Mouse (Mus musculus): ENCODE data around the gene Smyd3. TPM values are rescaled to one million over a fixed set of nuclear protein-coding genes. Genes with fewer than 3 reads are reported as not detected.

The Smyd3 gene
- total and polyA plus RNA-seq, 3 experiments, result 2.7 to 8.1 (median 7.6) TPM

DNA sequence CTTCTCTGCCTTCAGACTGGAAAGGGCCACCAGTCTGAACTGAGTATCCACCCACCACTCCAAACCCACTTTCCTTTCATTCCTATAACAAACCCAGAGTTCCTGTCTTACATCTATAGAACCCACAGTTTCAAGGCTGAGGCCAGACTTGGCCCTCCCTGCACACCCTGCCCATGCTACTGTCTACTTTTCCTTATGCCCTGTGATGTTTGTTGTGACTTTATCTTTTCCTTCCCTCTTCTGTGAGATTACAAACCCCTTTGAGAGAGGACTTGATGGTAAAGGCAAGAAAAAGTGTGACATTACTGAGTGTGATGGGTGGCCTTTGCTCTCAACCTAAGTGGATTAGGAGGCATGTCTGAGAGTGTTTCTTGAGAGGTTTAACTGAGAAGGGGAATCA lies 504.8 kb downstream of the Smyd3 start:
- Histone ChIP-seq H3K9ac (ENCODE audit: low read depth, low read length) (no peak overlapping the region), H3K27me3 (ENCODE audit: control insufficient read depth, insufficient read depth, low read length) (no peaks in the 10 kb centered on the region), H3K36me3 (ENCODE audit: control insufficient read depth, insufficient read depth, low read length) (no peaks in the 10 kb centered on the region), H3K79me2 (replicated peaks; ENCODE audit: control insufficient read depth, insufficient read depth, low read length) (no peaks in the 10 kb centered on the region), H3K27ac (no peak overlapping the region), H3K4me1 (ENCODE audit: control insufficient read depth, insufficient read depth, low read length) (no peaks in the 10 kb centered on the region), H3K4me3 (no peak overlapping the region)
- no peak for DNase-seq
- TF ChIP-seq POLR2A (IDR thresholded peaks at IDR 0.05; ENCODE audit: insufficient read depth, low read depth, low read length) (no peak), EP300 (IDR thresholded peaks at IDR 0.05; ENCODE audit: insufficient read depth, low read depth, low read length) (no peak)
- intact Hi-C loops (cut with DNase I), result loop anchor here (5.0 kb wide), 2 partner anchors 44 to 176 kb away; no protein-coding TSS in a partner anchor

DNA sequence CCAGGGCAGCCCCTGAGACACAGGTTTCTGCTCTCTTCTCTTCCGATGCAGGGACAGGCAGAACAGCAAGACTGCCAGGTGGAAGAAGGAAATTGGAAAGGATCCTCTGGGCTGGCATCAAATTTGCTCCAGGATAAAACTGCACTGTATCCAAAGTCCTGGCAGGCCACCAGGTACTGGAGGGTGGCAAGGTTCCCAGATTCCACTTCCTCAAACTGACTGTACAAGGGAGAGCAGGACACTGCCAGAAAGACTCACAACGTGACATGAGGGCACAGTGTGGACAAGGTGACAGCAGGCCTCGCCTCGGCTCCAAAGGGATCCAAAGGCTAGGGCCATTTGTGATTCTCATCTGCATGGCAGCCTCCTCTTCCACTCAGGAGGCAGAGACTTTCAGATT lies 505.6 kb downstream of the Smyd3 start:
- Histone ChIP-seq H3K4me1 (ENCODE audit: control insufficient read depth, insufficient read depth, low read length) (no peaks in the 10 kb centered on the region), H3K27ac (peak overlapping the region; percentile 61), H3K27me3 (ENCODE audit: control insufficient read depth, insufficient read depth, low read length) (no peaks in the 10 kb centered on the region), H3K36me3 (ENCODE audit: control insufficient read depth, insufficient read depth, low read length) (no peaks in the 10 kb centered on the region), H3K4me3 (no peak overlapping the region), H3K79me2 (replicated peaks; ENCODE audit: control insufficient read depth, insufficient read depth, low read length) (no peaks in the 10 kb centered on the region), H3K9ac (ENCODE audit: low read depth, low read length) (no peak overlapping the region)
- intact Hi-C loops (cut with DNase I), result loop anchor here (5.0 kb wide), 2 partner anchors 45 to 175 kb away; no protein-coding TSS in a partner anchor
- WGBS, result 32% methylated on average over 4 of the region's 4 CpGs
- TF ChIP-seq CTCF (IDR thresholded peaks at IDR 0.05) (no peak), EP300 (IDR thresholded peaks at IDR 0.05; ENCODE audit: insufficient read depth, low read depth, low read length) (peak; percentile 67; the same call in 1 of the 2 replicates), POLR2A (IDR thresholded peaks at IDR 0.05; ENCODE audit: insufficient read depth, low read depth, low read length) (no peak)
- peak; percentile 78 to 84 for DNase-seq

DNA sequence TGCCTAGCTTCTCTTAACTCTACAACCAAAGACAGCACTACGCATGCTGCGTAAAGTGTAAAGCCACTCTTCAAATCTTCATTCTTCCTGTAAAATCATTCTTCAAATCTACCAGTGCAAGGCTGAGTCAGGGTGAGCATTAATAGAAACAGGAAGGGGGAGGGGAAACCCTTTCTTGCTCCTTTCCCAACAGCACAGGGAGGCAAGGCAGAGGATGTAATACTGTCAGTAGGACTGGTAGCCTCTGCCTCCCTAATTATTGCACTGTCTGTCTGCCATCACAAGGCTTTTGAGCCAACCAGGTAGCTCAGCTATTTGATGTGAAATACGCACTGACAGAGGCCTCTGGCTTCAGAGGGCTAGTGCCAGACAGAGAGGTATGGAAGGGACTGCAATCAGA lies 507.1 kb downstream of the Smyd3 start:
- DNase-seq, result no peak
- TF ChIP-seq EP300 (IDR thresholded peaks at IDR 0.05; ENCODE audit: insufficient read depth, low read depth, low read length) (no peak), POLR2A (IDR thresholded peaks at IDR 0.05; ENCODE audit: insufficient read depth, low read depth, low read length) (no peak), CTCF (IDR thresholded peaks at IDR 0.05) (no peak)
- no peaks in the 10 kb centered on the region for H3K4me1 ChIP-seq (ENCODE audit: control insufficient read depth, insufficient read depth, low read length)
- H3K27ac ChIP-seq, result no peak overlapping the region
- H3K27me3 ChIP-seq (ENCODE audit: control insufficient read depth, insufficient read depth, low read length), result no peaks in the 10 kb centered on the region
- H3K9ac ChIP-seq (ENCODE audit: low read depth, low read length), result no peak overlapping the region
- no peaks in the 10 kb centered on the region for H3K36me3 ChIP-seq (ENCODE audit: control insufficient read depth, insufficient read depth, low read length)
- intact Hi-C loops (cut with DNase I), result loop anchor here (5.0 kb wide), 2 partner anchors 47 to 173 kb away; no protein-coding TSS in a partner anchor
- H3K79me2 ChIP-seq (replicated peaks; ENCODE audit: control insufficient read depth, insufficient read depth, low read length), result no peaks in the 10 kb centered on the region
- H3K4me3 ChIP-seq, result no peak overlapping the region
- WGBS, result 75% methylated on average over 3 of the region's 3 CpGs

DNA sequence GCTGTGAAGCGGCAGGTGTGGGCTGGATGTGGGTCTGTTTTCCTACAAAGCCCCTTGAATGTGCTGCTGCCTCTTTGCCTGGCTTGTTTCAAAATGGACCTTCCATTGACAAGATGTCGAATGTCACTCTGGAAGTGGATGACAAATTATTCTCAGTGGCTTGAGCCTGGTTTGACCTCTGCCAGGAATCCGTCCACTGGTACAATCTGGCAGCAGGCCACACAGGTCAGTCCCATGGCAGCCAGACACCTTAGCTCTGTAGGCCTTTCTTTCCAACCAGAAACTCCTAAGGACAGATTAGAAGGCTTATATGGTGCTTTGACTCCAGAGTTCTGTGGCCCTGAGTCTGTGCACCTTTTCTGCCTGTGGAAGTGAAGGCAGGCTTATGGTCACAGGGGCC lies 507.9 kb downstream of the Smyd3 start:
- Histone ChIP-seq H3K4me1 (ENCODE audit: control insufficient read depth, insufficient read depth, low read length) (no peaks in the 10 kb centered on the region), H3K27me3 (ENCODE audit: control insufficient read depth, insufficient read depth, low read length) (no peaks in the 10 kb centered on the region), H3K79me2 (replicated peaks; ENCODE audit: control insufficient read depth, insufficient read depth, low read length) (no peaks in the 10 kb centered on the region), H3K9ac (ENCODE audit: low read depth, low read length) (no peak overlapping the region), H3K27ac (no peak overlapping the region), H3K4me3 (no peak overlapping the region), H3K36me3 (ENCODE audit: control insufficient read depth, insufficient read depth, low read length) (no peaks in the 10 kb centered on the region)
- intact Hi-C loops (cut with DNase I), result loop anchor here (5.0 kb wide), 2 partner anchors 47 to 173 kb away; no protein-coding TSS in a partner anchor
- 65% methylated on average over 3 of the region's 3 CpGs for WGBS
- no peak for DNase-seq
- TF ChIP-seq POLR2A (IDR thresholded peaks at IDR 0.05; ENCODE audit: insufficient read depth, low read depth, low read length) (no peak), EP300 (IDR thresholded peaks at IDR 0.05; ENCODE audit: insufficient read depth, low read depth, low read length) (no peak)

DNA sequence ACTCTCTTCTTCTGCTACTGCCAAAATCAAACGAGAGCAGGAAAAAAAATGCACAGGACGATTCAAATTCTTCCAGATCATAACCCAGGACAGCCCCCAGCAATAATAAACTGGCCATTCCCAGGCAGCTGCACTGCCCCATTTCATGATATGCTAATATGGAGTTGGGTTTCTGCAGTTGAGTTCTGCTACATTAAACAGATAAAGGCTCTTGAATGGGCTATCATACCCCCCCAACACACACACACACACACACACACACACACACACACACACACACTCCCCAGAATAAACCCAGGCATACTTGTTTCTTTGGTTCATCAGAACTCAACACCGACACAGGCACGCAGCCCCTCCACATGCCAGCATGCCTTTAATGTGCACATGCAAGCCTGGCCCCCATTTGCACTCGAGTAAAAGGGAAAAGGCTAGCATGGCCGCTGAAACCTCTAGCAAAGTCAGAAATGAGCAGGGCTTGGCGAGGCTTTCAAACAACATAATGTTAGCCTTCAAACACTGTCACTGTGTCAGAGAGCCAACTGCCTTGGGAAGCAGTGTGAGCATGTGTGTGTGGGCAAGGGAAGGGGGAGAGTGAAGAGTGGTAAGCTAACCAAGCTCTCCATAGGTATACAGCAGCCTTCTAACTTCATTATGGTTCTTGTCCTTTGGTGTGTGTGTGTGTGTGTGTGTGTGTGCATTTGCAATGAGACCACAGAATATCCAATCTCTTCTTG lies 513.5 kb downstream of the Smyd3 start:
- Histone ChIP-seq H3K36me3 (ENCODE audit: control insufficient read depth, insufficient read depth, low read length) (no peaks in the 10 kb centered on the region), H3K27ac (no peak overlapping the region), H3K27me3 (ENCODE audit: control insufficient read depth, insufficient read depth, low read length) (no peaks in the 10 kb centered on the region), H3K9ac (ENCODE audit: low read depth, low read length) (no peak overlapping the region), H3K79me2 (replicated peaks; ENCODE audit: control insufficient read depth, insufficient read depth, low read length) (no peaks in the 10 kb centered on the region; the same call in 1 of the 2 replicates), H3K4me1 (ENCODE audit: control insufficient read depth, insufficient read depth, low read length) (peaks cover 2% of the 10 kb centered on the region; the same call in 1 of the 2 replicates), H3K4me3 (no peak overlapping the region)
- 57% methylated on average over 7 of the region's 7 CpGs for WGBS
- no peak for TF ChIP-seq CTCF (IDR thresholded peaks at IDR 0.05)
- no peak for TF ChIP-seq EP300 (IDR thresholded peaks at IDR 0.05; ENCODE audit: insufficient read depth, low read depth, low read length)
- no peak for TF ChIP-seq POLR2A (IDR thresholded peaks at IDR 0.05; ENCODE audit: insufficient read depth, low read depth, low read length)
- intact Hi-C loops (cut with DNase I), result no loop called here
- DNase-seq, result no peak

DNA sequence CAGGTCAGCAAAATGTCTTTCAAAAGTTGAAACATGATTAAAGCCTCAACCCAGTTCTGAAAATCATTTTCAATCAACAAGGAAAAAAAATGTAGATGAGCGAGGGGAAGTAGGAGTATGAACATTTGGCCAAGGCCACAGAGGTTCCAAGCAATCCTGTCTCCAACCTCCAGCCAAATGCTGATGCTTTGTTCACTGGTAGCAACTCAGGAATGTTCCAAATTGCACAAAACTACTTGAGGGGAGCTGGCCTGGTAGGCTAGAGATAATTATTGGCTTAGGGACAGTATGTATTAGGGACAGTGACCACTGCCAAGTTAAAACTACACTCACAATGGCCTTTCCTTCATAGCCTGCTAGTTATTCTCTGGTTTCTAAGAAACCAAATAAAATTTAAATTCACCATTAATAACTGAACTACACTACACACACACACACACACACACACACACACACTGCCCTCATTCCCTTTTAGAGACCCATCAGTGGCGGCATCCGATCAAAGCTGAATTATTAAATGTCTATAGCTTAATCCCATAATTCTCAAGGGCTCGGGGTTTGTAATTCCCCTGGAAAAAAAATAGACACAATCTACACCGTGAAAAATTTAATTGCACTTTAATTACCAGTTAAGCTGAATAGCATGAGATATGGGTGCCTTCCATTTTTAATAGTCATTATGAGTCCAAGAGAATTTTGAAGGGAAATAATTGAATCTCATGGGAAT lies 514.3 kb downstream of the Smyd3 start:
- Histone ChIP-seq H3K36me3 (ENCODE audit: control insufficient read depth, insufficient read depth, low read length) (no peaks in the 10 kb centered on the region), H3K79me2 (replicated peaks; ENCODE audit: control insufficient read depth, insufficient read depth, low read length) (no peaks in the 10 kb centered on the region; the same call in 1 of the 2 replicates), H3K4me1 (ENCODE audit: control insufficient read depth, insufficient read depth, low read length) (peaks cover 2% of the 10 kb centered on the region; the same call in 1 of the 2 replicates), H3K27me3 (ENCODE audit: control insufficient read depth, insufficient read depth, low read length) (no peaks in the 10 kb centered on the region), H3K27ac (no peak overlapping the region), H3K9ac (ENCODE audit: low read depth, low read length) (no peak overlapping the region), H3K4me3 (no peak overlapping the region)
- TF ChIP-seq POLR2A (IDR thresholded peaks at IDR 0.05; ENCODE audit: insufficient read depth, low read depth, low read length) (no peak), CTCF (IDR thresholded peaks at IDR 0.05) (no peak), EP300 (IDR thresholded peaks at IDR 0.05; ENCODE audit: insufficient read depth, low read depth, low read length) (no peak)
- intact Hi-C loops (cut with DNase I), result no loop called here
- DNase-seq, result no peak
- 73% methylated on average over 5 of the region's 5 CpGs for WGBS
